Mouse (Mus musculus): ENCODE data around the gene Zbtb37.

- TF ChIP-seq CTCF (IDR thresholded peaks at IDR 0.05; ENCODE audit: low read depth): no peak
- TF ChIP-seq EP300 (IDR thresholded peaks at IDR 0.05; ENCODE audit: low read depth): no peak
These were observed 3.0 kb upstream of the Zbtb37 start for GRCm38 (mm10) chr1:161037599-161037998.
